Mouse (Mus musculus) regulatory T cell (primary cell): Measurements from ENCODE around the gene Nhsl2.

Source experiments
- in situ Hi-C: fragments of 300-600 bp; cut with MboI, MseI; formaldehyde crosslinking; loops from one replicate; pipeline ENCODE4 v1.15.1; 2025; ENCODE audit warnings: high pct_unique_total_duplicates

The Nhsl2 gene

DNA sequence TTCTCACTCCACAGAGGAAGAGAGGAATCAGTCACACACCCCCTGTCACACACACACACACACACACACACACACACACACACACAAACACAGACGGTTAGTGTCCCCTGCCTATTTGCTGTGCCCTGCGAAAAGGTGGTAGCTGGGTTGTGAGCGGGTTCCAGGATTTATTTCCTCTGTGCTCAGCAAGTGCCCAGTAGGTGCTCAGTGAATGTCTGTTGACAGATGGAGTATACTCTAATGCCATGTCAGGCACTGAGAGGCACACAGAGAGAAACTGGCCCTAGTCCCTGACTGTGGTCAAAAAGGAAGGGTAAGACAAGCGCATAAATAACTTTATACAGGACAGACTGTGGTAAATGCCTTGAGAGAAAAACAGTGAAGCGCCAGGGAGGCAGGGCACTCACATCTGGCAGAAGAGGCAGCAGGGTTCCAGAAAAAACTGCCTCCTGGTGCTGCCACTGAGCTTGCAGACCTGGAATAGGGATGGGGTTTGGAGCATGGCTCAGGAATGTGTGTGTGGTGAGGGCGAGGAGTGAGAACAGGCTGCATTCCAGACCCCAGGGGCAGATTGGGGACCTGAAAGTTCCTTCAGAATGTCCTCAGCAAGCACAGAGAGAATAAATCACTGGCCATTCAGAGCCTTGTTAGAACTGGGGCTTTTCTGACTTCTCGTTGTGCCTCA is 52.8 kb downstream of the Nhsl2 start:
- in situ Hi-C loops = no loop called here

DNA sequence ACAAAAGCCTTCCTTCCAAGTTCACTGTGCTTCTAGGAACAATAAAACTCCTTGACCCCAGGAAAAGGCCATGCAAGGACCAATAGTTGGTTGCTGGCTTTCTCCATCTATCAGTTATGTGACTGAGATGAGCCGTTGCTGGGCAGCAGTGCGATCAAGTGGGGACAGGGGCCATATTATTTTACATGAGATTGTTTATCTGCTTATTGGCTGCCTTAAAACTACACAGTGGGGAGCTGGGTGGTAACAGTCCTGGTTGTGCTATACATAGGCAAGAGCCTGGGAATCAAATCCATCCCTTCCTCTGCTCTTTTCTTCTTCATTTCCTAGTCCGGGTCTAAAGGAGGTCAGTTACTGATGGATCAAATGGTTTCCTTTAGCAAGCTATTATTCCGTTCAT is 53.4 kb downstream of the Nhsl2 start:
- in situ Hi-C loops = no loop called here

DNA sequence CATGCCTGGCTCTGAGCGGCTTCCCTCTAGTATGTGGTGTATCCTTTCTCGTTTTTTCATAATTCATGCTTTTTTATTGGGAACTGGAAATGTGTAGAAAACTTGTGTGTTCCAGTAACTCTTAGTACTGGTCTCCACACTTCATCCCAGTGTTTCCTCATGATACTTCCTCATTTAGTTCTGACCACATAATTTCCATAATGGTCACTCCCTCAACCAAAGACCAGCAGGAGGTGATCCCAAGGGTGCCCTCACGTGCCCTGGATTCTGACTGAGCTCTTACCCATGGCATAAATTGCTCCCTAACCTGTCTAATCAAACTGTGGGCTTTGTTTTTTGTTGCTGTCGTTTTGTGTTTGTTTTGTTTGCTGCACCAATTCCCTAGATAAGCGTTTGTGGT is 58.1 kb downstream of the Nhsl2 start:
- in situ Hi-C loops = no loop called here

DNA sequence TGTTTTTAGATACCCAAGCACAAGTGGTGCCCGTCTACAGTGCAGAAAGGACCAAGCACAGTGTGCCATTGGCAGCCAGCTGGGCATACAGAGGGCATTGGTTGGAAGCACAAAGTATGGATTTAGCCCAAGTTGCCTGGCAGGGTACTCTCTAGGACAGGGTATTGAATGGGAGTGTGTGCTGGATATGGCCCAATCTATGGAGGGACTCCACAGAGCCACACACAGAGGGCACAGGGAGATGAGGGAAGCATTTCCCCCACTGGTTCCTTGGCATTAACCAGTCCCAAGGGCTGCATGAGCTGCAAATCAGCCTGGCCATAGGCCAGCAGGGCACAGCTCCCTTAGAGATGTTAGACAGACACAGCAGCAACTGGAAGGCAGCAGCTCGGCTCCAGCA is 79.9 kb downstream of the Nhsl2 start:
- in situ Hi-C loops = no loop called here

DNA sequence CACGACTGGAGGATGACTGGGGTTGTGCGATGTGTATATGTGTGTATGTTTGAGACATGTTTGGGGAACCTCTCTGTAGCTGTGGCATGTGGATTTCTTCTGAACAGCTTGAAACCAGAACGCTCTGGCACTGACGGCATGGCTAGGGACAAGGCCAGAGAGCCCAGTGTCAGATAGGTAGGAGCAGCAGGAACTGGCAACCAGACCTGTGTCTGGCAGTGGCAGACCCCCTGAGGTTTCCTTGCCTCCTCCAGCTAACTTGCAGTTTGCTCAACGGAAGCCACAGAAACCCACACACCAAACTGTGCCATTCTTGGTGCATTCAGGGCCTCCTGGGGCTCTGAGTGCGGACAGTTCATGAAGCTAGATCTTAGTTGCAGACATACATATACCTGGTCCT is 81.1 kb downstream of the Nhsl2 start:
- in situ Hi-C loops = loop anchor here (10.0 kb wide), 1 partner anchor 226 kb away; no protein-coding TSS in a partner anchor

DNA sequence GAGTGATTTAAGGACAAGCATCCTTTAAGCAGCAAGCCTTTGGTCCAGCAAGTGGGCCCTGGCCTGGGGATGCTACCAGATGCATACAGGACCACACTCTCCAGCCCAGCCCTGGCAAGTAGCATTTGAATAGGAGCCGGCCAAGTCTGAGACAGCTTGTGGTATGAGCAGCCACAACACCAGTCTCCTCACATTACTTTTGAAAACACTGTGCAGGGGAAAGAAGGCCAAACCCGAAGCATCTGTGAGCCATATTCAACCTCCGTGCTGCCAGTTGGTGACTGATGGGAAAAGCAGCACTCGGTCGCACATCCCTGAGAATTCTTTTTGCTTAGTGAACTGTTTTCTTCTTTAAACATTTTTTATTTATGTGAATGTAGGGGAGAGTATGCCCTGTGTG is 81.8 kb downstream of the Nhsl2 start:
- in situ Hi-C loops = loop anchor here (10.0 kb wide), 1 partner anchor 226 kb away; no protein-coding TSS in a partner anchor

DNA sequence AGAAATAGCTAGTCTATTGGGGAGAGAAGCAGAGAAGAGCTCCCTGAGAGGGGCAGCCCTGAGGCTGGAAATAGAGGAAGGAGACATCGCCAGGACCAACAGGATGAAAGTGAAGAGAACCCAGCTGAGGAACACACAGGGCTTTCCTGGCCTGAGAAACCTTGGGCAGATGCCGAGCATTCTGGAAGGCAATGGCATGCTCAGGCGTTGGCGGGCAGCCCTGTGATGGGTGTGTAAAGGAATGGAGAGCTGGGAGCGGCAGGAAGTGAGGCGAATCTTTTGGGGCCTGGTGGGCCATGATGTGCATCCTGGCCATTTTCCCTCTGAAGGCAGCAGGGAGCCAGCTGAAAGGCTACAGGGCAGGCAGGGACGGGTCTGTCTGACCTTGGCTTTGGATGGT is 83.1 kb downstream of the Nhsl2 start:
- in situ Hi-C loops = loop anchor here (10.0 kb wide), 1 partner anchor 227 kb away; no protein-coding TSS in a partner anchor

DNA sequence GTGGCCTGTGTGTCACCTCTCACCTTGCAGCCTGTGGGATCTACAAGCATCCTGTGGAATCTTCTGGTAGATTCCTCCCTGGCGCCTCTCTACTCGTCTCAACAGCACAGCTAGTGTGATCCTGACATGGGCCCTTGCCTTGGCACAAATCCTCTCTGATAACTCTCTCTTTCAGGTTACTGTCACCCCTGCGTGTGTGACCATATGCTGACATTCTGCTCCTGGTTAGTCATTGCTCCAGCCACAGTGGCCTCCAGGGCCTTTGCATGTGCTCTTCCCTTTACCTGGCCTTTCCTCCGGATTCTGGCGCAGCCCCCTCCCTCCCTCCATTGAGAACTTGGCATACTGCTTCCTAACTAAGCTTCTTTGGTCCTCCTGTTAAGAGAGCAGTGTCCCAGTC is 84.2 kb downstream of the Nhsl2 start:
- in situ Hi-C loops = loop anchor here (10.0 kb wide), 1 partner anchor 229 kb away; no protein-coding TSS in a partner anchor

DNA sequence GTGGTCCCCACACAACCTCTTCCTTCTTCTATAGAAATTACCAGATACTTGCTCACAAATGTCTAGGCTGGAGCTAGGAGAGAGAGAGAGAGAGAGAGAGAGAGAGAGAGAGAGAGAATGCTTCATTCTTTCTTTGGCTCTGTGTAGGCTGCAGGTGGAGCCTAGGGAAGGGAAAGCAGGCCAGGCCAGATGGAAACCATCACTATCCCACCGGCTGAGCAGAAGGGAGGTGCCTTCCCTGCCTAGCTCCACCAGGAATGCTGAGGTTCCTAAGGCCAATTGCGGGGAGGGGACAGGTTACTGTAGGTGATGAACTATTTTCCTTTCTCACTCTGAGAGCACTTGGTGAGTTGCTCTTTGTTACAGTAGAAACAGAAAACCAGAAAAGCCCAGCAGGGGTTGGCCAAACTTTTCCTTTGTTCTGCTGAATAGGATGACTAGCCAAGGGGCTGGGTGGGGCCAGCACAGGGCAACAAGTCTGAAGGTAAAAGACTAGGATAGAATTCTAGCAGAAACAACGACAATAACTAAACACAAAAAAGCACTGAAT is 86.2 kb downstream of the Nhsl2 start:
- in situ Hi-C loops = loop anchor here (10.0 kb wide), 1 partner anchor 231 kb away; no protein-coding TSS in a partner anchor

DNA sequence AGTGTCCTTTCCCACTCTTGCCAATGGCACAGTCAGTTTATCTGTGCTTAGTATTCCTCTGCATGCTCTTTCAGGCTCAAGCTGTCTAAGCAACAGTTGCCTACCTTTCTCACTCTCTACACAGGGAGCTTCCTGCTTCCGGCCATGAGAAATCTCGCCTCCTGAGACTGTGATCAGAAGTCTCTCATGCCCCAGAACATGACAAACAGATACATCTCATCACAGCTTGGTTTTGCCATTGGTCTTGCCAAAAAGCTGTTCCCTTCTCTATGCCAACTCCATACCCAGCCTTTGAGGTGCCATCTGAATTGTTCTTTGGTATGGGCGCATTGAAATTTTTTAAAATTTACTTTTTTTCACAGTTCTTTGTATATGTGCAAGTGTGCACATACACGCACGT is 90.3 kb downstream of the Nhsl2 start:
- in situ Hi-C loops = loop anchor here (10.0 kb wide), 1 partner anchor 235 kb away; no protein-coding TSS in a partner anchor

DNA sequence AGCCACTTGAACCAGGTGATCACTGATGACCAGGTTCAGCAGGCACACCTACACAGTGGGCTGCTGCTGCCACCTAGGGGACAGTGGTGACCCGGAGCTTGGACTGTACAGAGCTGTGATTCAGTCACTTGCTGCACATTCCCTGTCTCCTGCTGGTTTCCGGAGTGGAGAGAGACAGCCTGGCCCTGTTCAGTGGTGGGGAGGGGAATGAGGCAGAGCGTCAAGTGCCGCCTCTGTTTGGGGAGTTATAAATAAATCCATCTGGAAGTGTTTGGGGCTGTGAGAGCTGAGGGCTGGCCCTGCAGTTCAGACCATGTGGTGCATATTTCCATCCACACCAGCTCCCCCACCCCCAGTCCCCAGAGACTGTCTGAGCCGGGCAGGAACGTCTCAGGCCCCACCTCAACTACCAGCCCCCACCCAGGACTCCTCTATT is 93.3 kb downstream of the Nhsl2 start:
- in situ Hi-C loops = loop anchor here (5.0 kb wide), 1 partner anchor 135 kb away; no protein-coding TSS in a partner anchor

DNA sequence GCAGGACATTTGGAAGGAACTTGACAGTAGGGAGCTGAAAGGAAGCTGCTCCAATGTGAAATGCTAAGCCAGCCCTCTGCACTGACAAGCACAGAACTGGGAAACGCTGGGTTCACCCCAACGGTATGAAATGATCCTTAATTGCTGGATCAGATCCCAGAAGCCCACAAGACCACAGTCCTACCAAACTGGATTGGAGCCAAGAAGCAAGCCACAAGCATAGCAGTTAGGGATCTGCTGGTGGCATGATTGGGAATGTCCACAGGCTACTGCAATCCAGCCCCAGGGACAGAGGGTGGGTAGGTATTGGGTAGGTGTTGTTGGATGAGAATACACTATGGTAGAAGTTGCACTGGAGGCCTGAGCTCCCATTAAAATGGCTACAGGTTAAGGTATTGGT is 94.6 kb downstream of the Nhsl2 start:
- in situ Hi-C loops = loop anchor here (5.0 kb wide), 1 partner anchor 136 kb away; no protein-coding TSS in a partner anchor

DNA sequence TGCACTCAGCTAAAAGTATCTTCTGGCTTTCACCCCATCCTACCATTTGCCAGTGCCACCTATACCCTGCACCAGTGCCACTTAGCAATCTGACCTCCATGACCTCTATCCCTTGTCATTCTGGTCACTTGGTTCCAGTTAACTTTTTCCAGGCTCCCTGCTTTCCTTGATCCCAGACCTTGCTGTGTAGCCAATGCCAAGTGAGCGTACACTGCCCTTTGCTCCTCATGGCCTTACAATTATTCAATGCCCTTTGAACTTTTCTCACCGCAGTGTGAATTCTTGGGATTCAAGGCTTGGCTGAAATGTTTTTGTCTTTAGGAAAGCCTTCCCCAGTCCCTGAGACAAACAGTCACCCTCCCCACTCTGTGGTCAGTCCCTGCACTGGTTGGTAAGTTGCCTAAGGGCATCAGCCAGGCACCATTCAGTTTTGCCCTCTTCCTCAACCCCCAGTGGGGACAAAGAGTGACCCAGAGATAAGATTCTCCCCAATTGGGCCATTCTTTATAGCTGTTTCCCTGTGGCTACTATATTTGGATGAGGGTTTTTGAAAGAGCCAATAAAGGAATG is 95.7 kb downstream of the Nhsl2 start:
- in situ Hi-C loops = loop anchor here (5.0 kb wide), 1 partner anchor 138 kb away; no protein-coding TSS in a partner anchor

DNA sequence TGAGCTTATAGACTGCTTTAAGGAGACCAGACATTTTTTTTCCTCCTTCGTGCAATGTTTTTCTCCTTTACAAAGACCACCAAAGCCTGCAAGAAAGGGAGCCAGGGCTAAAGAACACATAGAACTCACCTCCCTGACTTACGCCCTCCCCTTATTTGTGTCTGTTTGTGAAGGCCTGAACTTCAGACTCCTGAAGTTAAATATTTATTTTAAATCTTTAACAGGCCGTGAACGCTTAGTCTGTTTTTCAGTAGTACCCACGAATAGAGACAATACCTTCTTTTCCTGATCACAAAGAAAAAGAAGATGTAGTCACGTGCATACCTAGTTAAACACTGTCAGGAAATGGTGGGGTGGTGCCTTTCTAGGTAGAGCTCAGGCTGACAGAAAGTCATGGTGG is 103.3 kb downstream of the Nhsl2 start:
- in situ Hi-C loops = no loop called here

DNA sequence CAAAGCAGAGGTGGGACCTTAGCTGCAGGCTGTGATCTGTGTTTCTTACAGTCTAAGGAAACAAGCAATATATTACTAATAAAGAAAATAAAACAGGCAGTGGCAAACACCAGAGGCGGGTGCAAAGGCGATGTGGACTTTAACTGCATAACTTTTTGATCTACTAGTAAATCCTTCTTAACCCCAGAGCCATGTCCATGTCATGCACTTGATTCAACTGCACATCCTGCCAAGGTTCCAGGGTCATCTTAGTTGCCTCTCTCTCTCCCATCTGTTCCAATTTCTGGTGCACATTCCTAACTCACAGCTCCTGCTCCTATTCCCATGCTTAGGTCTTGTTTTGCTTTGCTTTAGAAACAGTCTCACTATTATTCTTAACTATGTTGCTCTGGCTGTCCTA is 104.1 kb downstream of the Nhsl2 start:
- in situ Hi-C loops = no loop called here

DNA sequence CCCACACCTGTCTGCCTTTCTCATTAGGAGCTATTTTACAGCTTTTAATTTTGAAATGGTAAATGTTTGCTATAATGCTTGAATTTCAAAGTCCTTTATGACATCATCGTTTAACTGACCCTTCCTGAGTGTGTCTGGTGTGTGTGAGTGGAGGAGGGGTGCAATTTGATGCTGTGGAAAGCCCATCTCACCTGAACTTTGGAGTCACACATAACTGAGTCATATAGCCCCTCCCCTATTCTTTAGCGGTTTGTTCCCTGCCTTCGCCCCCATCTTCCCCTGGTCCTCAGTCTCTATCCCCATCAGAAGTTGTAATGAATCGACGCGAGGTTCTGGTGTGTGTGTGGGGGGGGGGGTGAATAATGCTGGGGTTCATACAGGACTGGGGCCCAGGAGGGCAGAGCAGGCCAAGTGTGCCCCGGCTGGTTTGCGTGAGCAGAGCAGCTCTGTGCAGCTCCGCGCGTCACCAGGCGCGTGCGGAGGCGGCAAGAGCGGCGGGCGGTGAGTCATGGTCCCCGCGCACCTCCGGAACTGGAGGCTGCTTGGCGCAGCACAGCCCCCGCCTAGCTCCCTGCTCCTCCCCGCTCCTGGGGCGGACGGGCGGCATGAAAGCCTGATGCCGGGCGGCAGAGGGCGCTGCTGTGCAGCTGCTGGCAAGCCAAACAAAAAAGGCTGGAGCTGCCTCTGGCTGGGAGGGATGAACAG is 104.8 kb downstream of the Nhsl2 start:
- in situ Hi-C loops = no loop called here

DNA sequence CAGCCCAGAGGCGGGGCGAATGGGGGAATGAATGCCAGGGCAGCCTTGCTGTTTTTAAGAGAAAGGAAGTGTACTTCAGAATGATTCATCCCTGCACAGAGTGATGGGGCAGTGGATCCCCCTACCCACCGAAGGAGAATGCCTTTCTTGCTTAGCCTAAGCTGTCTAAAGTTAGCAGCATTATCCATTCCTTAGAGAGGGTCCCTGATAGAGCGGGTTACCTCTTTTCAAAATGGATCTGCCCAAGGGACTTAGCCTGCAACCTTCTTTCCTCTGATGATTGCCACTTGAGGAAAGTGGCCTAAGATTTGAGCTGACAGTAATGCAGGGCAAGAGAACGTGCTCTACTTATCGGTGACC is 105.3 kb downstream of the Nhsl2 start:
- in situ Hi-C loops = no loop called here

DNA sequence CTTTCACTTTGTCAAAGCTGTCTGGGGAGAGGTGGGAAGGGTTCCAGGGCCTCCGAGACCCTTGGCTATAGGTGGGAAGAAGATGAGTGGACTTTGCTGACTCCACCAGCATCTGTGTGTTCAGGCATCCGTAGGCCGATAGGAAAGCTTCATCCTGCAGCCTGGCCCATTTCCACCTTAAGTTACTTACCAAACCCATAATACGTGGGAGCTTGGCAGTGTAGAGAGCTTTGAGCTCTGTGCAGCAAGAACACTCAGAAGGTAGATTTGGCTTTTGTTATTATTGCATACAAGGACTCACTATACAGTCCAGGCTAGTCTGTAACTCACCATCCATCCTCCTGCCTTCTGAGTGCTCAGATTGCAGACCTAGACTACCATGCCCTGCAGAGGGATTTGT is 112.7 kb downstream of the Nhsl2 start:
- in situ Hi-C loops = no loop called here

DNA sequence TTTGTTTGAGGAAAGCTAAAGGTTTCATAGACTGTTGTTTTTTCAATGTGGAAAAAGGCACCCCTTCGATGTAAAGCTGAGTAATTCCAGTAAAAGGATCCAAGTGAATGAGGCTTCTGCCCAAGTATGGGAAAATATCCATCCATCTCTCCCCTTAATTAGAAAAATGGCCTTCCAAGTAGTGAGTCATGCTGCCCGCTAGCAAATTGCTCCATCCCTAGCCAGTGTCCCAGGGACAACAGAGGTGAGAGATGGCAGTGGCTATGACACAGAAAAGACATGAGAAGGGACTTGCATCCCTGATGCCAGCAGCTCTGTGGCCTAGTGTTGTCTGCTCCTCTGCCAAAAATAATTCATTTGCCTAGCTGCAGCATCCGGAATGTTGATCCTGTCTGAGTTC is 114.5 kb downstream of the Nhsl2 start:
- in situ Hi-C loops = no loop called here

DNA sequence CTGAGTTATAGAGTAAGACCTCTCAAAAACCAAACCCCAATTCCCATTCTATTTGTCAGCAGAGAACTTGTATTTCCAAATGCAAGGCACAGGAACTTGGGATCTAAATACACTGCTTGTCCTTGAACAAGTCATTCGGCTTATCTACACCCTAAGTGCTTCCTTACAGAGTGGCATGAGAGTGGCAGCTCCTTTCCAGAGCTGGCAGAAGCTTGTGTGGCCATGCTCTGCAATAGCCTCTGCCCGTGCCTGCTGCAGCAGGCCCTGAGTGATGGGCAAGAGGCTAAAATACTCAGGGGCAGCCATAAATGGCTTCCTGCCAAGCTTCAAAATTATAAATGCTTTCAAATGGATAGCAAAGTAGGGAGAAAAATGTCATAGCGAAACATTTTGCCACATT is 123.8 kb downstream of the Nhsl2 start:
- in situ Hi-C loops = no loop called here

DNA sequence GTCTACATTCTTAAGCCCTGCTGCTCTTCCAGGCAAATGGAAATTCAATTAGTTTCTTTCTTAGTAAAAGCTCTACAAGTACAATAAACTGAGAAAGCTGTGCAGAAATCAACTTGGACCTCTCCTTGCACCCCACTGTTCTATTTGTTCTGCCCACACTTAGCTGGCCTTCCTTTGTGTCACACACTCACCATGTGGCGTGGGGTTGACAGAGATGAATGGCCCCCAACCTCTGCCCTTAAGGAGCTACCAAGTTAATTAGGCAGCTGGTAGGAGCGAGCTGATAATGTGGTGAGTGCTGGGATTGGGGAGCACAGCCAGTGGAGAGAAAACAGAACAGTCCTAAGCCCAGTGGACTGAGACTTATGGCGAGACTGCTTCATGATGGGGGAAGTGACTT is 127.7 kb downstream of the Nhsl2 start:
- in situ Hi-C loops = no loop called here

DNA sequence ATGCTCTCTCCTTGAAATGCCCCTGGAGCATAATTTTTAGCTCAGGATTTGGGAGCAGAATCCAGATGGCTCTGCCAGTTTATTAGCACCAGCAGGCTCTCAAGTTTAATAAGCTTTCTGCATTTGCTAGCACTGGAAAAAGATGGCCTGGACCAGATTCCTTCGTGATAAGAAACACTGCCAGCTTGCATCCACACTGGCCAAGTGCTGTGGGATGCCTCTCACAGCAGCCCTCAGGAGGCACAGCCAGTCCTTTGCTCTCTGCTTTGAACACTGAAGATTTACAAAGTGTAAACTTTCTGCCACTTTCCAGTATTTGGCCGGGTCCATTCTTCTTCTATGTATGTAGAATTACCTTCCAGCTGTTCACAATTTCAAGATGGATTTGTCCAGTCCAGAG is 129.7 kb downstream of the Nhsl2 start:
- in situ Hi-C loops = no loop called here
